Mouse (Mus musculus): ENCODE results near the gene Snap25.

- TF ChIP-seq CTCF (IDR thresholded peaks at IDR 0.05; ENCODE audit: low read depth) = no peak
- TF ChIP-seq EP300 (IDR thresholded peaks at IDR 0.05; ENCODE audit: low read depth) = no peak
Observed at GRCm38 (mm10) chr2:136686195-136686594, 27.1 kb upstream of the Snap25 start.
